Mouse (Mus musculus): ENCODE measurements around the gene Ect2l. TPM values are rescaled to one million over a fixed set of nuclear protein-coding genes. Genes with fewer than 3 reads are reported as not detected.
"Not testable (repeated sequence)": the region's sequence is repeated elsewhere in the genome, so short reads cannot be mapped to it uniquely, and the experiment has no call there.

Gene Ect2l
- polyA plus RNA-seq, 1 experiment from 2014 or later, result 0.35 TPM

DNA sequence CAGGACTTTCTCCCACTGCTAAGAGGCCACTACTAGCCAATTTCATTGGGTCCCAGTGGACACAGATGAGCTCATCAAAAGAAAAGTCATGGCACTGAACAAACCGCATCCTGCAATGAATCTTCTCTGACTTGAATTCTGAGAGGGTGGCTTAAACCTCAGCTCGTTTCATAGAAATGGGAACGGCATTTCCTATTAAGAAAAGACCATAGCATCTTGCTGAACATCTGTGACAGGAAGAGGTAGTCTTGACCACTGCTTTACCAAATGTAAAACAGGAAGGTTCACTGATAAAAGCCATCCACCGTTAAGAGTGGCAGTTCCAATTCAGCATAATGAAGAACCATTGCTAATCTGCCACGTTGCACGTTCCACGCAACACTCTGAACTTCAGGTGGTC is 34.0 kb downstream of the Ect2l start:
- ATAC-seq, result no peak
- Histone ChIP-seq H3K4me2 (ENCODE audit: low read length) (no peak overlapping the region), H3K4me1 (ENCODE audit: control insufficient read depth, insufficient read depth, low read depth, low read length) (no peaks in the 10 kb centered on the region), H3K9me3 (ENCODE audit: control insufficient read depth, low read length) (no peaks in the 10 kb centered on the region), H3K4me3 (ENCODE audit: low read length) (no peak overlapping the region), H3K27ac (ENCODE audit: low read depth, low read length) (no peak overlapping the region), H3K27me3 (replicated peaks; ENCODE audit: control insufficient read depth, insufficient read depth, low read length) (no peaks in the 10 kb centered on the region), H3K36me3 (ENCODE audit: control insufficient read depth, insufficient read depth, low read length) (no peaks in the 10 kb centered on the region), H3K9ac (ENCODE audit: low read depth, low read length) (no peak overlapping the region)
- 91% methylated on average over 7 of the region's 7 CpGs for WGBS

- Histone ChIP-seq H3K9me3 (ENCODE audit: control insufficient read depth, low read length) (no peaks in the 10 kb centered on the region), H3K36me3 (ENCODE audit: control insufficient read depth, insufficient read depth, low read length) (no peaks in the 10 kb centered on the region), H3K4me3 (ENCODE audit: low read length) (no peak overlapping the region), H3K27me3 (replicated peaks; ENCODE audit: control insufficient read depth, insufficient read depth, low read length) (no peaks in the 10 kb centered on the region), H3K9ac (ENCODE audit: low read depth, low read length) (no peak overlapping the region), H3K4me1 (ENCODE audit: control insufficient read depth, insufficient read depth, low read depth, low read length) (no peaks in the 10 kb centered on the region), H3K27ac (ENCODE audit: low read depth, low read length) (no peak overlapping the region), H3K4me2 (ENCODE audit: low read length) (no peak overlapping the region)
- no peak for ATAC-seq
- 90% methylated on average over 6 of the region's 6 CpGs for WGBS
Observed at GRCm38 (mm10) chr10:18175087-18175486, 35.6 kb downstream of the Ect2l start.

GRCm38 (mm10) chr10:18162435-18162971 is 48.2 kb downstream of the Ect2l start:
- no peak overlapping the region for H3K4me3 ChIP-seq (ENCODE audit: low read length)
- no peaks in the 10 kb centered on the region for H3K4me1 ChIP-seq (ENCODE audit: control insufficient read depth, insufficient read depth, low read depth, low read length)
- H3K9ac ChIP-seq (ENCODE audit: low read depth, low read length), result no peak overlapping the region
- H3K27ac ChIP-seq (ENCODE audit: low read depth, low read length), result no peak overlapping the region
- no peaks in the 10 kb centered on the region for H3K9me3 ChIP-seq (ENCODE audit: control insufficient read depth, low read length)
- no peaks in the 10 kb centered on the region for H3K27me3 ChIP-seq (replicated peaks; ENCODE audit: control insufficient read depth, insufficient read depth, low read length)
- ATAC-seq, result no peak
- H3K36me3 ChIP-seq (ENCODE audit: control insufficient read depth, insufficient read depth, low read length), result no peaks in the 10 kb centered on the region
- no peak overlapping the region for H3K4me2 ChIP-seq (ENCODE audit: low read length)
- WGBS, result 86% methylated on average over 7 of the region's 7 CpGs

- no peak for ATAC-seq
- 84% methylated on average over 3 of the region's 3 CpGs for WGBS
- H3K4me2 ChIP-seq (ENCODE audit: low read length), result no peak overlapping the region
- H3K27ac ChIP-seq (ENCODE audit: low read depth, low read length), result no peak overlapping the region
- H3K36me3 ChIP-seq (ENCODE audit: control insufficient read depth, insufficient read depth, low read length), result no peaks in the 10 kb centered on the region
- H3K4me1 ChIP-seq (ENCODE audit: control insufficient read depth, insufficient read depth, low read depth, low read length), result no peaks in the 10 kb centered on the region
- no peak overlapping the region for H3K4me3 ChIP-seq (ENCODE audit: low read length)
- no peaks in the 10 kb centered on the region for H3K27me3 ChIP-seq (replicated peaks; ENCODE audit: control insufficient read depth, insufficient read depth, low read length)
- no peaks in the 10 kb centered on the region for H3K9me3 ChIP-seq (ENCODE audit: control insufficient read depth, low read length)
- H3K9ac ChIP-seq (ENCODE audit: low read depth, low read length), result no peak overlapping the region
Observed at GRCm38 (mm10) chr10:18147224-18147623, 63.5 kb downstream of the Ect2l start.

DNA sequence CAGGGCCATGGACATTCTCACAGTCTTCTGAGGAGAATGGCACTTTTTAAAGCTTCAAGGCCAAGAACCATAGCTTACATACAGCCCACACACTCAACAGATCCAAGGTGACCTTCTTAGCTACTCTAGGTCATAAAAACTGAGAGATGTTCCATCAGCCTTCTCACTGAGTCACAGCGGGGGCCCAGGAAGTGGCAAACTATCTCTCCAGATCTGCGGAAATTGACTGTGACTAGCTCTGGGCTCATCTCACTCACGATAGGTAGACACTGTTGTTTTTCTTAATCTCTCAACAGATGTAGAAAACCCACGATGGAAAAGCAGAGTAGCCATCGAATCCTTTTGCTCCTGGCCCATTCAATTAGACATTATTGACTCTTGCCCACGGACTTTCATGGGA is 68.5 kb downstream of the Ect2l start:
- H3K4me2 ChIP-seq (ENCODE audit: low read length), result no peak overlapping the region
- no peaks in the 10 kb centered on the region for H3K4me1 ChIP-seq (ENCODE audit: control insufficient read depth, insufficient read depth, low read depth, low read length)
- H3K9ac ChIP-seq (ENCODE audit: low read depth, low read length), result no peak overlapping the region
- no peak overlapping the region for H3K27ac ChIP-seq (ENCODE audit: low read depth, low read length)
- 87% methylated on average over 6 of the region's 6 CpGs for WGBS
- no peaks in the 10 kb centered on the region for H3K36me3 ChIP-seq (ENCODE audit: control insufficient read depth, insufficient read depth, low read length)
- H3K9me3 ChIP-seq (ENCODE audit: control insufficient read depth, low read length), result no peaks in the 10 kb centered on the region
- no peak overlapping the region for H3K4me3 ChIP-seq (ENCODE audit: low read length)
- no peaks in the 10 kb centered on the region for H3K27me3 ChIP-seq (replicated peaks; ENCODE audit: control insufficient read depth, insufficient read depth, low read length)
- no peak for ATAC-seq

- H3K27me3 ChIP-seq (replicated peaks; ENCODE audit: control insufficient read depth, insufficient read depth, low read length), result no peaks in the 10 kb centered on the region
- H3K27ac ChIP-seq (ENCODE audit: low read depth, low read length), result no peak overlapping the region
- no peak overlapping the region for H3K9ac ChIP-seq (ENCODE audit: low read depth, low read length)
- ATAC-seq, result no peak
- no peak overlapping the region for H3K4me3 ChIP-seq (ENCODE audit: low read length)
- H3K4me1 ChIP-seq (ENCODE audit: control insufficient read depth, insufficient read depth, low read depth, low read length), result no peaks in the 10 kb centered on the region
- no peaks in the 10 kb centered on the region for H3K9me3 ChIP-seq (ENCODE audit: control insufficient read depth, low read length)
- no peaks in the 10 kb centered on the region for H3K36me3 ChIP-seq (ENCODE audit: control insufficient read depth, insufficient read depth, low read length)
- 82% methylated on average over 2 of the region's 2 CpGs for WGBS
- no peak overlapping the region for H3K4me2 ChIP-seq (ENCODE audit: low read length)
Observed at GRCm38 (mm10) chr10:18141389-18141788, 69.3 kb downstream of the Ect2l start.

GRCm38 (mm10) chr10:18139615-18140014 is 71.1 kb downstream of the Ect2l start:
- H3K4me2 ChIP-seq (ENCODE audit: low read length), result peak overlapping the region; percentile 35
- peak overlapping the region; percentile 25 for H3K4me3 ChIP-seq (ENCODE audit: low read length)
- no peaks in the 10 kb centered on the region for H3K9me3 ChIP-seq (ENCODE audit: control insufficient read depth, low read length)
- H3K4me1 ChIP-seq (ENCODE audit: control insufficient read depth, insufficient read depth, low read depth, low read length), result no peaks in the 10 kb centered on the region
- 81% methylated on average over 5 of the region's 5 CpGs for WGBS
- H3K9ac ChIP-seq (ENCODE audit: low read depth, low read length), result no peak overlapping the region
- H3K27ac ChIP-seq (ENCODE audit: low read depth, low read length), result no peak overlapping the region
- peak; percentile 54; the same call in 1 of the 2 replicates for ATAC-seq
- no peaks in the 10 kb centered on the region for H3K36me3 ChIP-seq (ENCODE audit: control insufficient read depth, insufficient read depth, low read length)
- no peaks in the 10 kb centered on the region for H3K27me3 ChIP-seq (replicated peaks; ENCODE audit: control insufficient read depth, insufficient read depth, low read length)

- WGBS, result 71% methylated on average over 13 of the region's 26 CpGs
Observed at GRCm38 (mm10) chr10:18138853-18139503, 71.7 kb downstream of the Ect2l start.

DNA sequence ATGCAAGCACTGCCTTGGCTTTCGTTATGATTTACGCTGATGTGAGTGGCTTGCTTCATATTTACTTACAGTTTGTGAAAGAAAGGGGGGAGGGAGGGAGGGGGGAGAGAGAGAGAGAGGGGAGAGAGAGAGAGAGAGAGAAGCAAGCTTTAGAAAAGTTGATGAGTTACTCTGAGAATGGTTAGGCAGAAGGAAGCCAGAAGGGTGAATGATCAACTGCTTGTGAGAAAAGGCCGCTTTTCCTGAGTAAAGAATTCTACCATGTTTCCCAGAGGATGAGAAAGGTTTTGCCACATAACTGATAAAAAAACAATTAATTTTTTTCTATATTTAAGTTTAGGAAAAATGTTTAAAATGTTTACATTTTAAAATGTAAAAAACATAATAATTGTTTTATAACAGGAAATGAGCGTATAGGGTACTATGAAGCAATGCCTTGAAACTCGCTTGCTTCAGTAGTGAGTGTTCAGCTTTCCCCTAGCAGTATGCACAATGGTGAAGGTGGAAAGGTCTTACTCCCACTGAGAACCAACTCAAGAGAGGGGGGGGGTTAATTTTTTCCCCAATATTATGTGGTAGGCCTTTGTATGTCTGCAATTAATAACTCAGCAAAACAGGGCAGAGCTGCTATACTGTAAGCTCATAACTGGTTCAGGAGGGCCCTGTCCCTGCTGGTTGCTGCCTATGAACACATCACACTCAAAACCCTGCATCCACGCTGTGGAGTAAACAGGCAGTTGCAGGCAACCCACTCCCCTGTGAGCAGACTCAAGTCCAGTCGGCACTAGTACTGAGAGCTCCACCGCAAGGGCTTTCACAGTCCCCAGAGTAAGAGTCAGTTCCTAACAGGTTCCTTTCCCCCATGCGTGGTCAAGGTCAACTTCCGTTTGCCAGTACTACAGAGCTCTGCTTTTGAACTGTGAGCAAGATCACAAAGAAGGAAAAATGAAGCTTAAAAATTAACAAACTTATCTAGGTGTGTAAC is 78.7 kb downstream of the Ect2l start:
- H3K4me1 ChIP-seq (ENCODE audit: control insufficient read depth, insufficient read depth, low read depth, low read length), result no peaks in the 10 kb centered on the region
- H3K9ac ChIP-seq (ENCODE audit: low read depth, low read length), result no peak overlapping the region
- H3K27me3 ChIP-seq (replicated peaks; ENCODE audit: control insufficient read depth, insufficient read depth, low read length), result no peaks in the 10 kb centered on the region
- H3K36me3 ChIP-seq (ENCODE audit: control insufficient read depth, insufficient read depth, low read length), result no peaks in the 10 kb centered on the region
- WGBS, result 89% methylated on average over 10 of the region's 10 CpGs
- H3K9me3 ChIP-seq (ENCODE audit: control insufficient read depth, low read length), result no peaks in the 10 kb centered on the region
- no peak; the same call in 1 of the 2 replicates for ATAC-seq
- no peak overlapping the region for H3K4me2 ChIP-seq (ENCODE audit: low read length)
- no peak overlapping the region for H3K4me3 ChIP-seq (ENCODE audit: low read length)
- no peak overlapping the region for H3K27ac ChIP-seq (ENCODE audit: low read depth, low read length)

More at GRCm38 (mm10) chr10:18138853-18139503, 71.7 kb downstream of the Ect2l start:
- H3K9me3 ChIP-seq (ENCODE audit: control insufficient read depth, low read length); H3K27me3 ChIP-seq (replicated peaks; ENCODE audit: control insufficient read depth, insufficient read depth, low read length); H3K9ac ChIP-seq (ENCODE audit: low read depth, low read length); H3K4me1 ChIP-seq (ENCODE audit: control insufficient read depth, insufficient read depth, low read depth, low read length); H3K4me2 ChIP-seq (ENCODE audit: low read length); H3K36me3 ChIP-seq (ENCODE audit: control insufficient read depth, insufficient read depth, low read length); H3K27ac ChIP-seq (ENCODE audit: low read depth, low read length): not testable (repeated sequence)
- peak overlapping the region; percentile 25 for H3K4me3 ChIP-seq (ENCODE audit: low read length)
- peak; percentile 52; the same call in 1 of the 2 replicates for ATAC-seq
